Mouse (Mus musculus) stomach, embryonic 14.5 days (tissue): Measurements from ENCODE around the gene Top2a. TPM values are rescaled to one million over a fixed set of nuclear protein-coding genes. Genes with fewer than 3 reads are reported as not detected.

Experiments used
- ATAC-seq: fragments of 200-750 bp; cut with Nextera tagmentation; 2 replicates; pipeline ENCODE4 v1.8.0; 2017; ENCODE audit warnings: low read depth, moderate TSS enrichment; ENCODE audit not compliant: insufficient number of reproducible peaks, insufficient read depth, low FRiP score
- H3K27ac ChIP-seq: fragments of 300-500 bp; sonication (generic); 2 replicates; pipeline ENCODE4 v1.5.1; 2014; ENCODE audit warnings: mild to moderate bottlenecking, low read length, moderate library complexity, mixed read lengths
- H3K27me3 ChIP-seq: fragments of 300-500 bp; sonication (generic); 2 replicates; pipeline ENCODE4 v1.6.1; 2014; ENCODE audit warnings: low read length, control low read depth, mixed read lengths; ENCODE audit not compliant: control insufficient read depth, insufficient read depth
- H3K36me3 ChIP-seq: fragments of 300-500 bp; sonication (generic); 2 replicates; pipeline ENCODE4 v1.6.1; 2014; ENCODE audit warnings: mild to moderate bottlenecking, control low read depth, low read length, moderate library complexity, mixed read lengths; ENCODE audit not compliant: control insufficient read depth, insufficient read depth
- H3K4me1 ChIP-seq: fragments of 300-500 bp; sonication (generic); 2 replicates; pipeline ENCODE4 v1.6.1; 2014; ENCODE audit warnings: low read length, control low read depth, mixed read lengths; ENCODE audit not compliant: control insufficient read depth, insufficient read depth
- H3K4me2 ChIP-seq: fragments of 300-500 bp; sonication (generic); replicated peaks from 2 replicates; pipeline ENCODE4 v1.6.1; 2014; ENCODE audit warnings: low read depth, low read length, control low read depth
- H3K4me3 ChIP-seq: fragments of 300-500 bp; sonication (generic); 2 replicates; pipeline ENCODE4 v1.5.1; 2014; ENCODE audit warnings: low read depth, low read length, control low read depth
- H3K9ac ChIP-seq: fragments of 300-500 bp; sonication (generic); replicated peaks from 2 replicates; pipeline ENCODE4 v1.6.1; 2014; ENCODE audit warnings: low read depth, mild to moderate bottlenecking, control low read depth, low read length, moderate library complexity, mixed read lengths
- H3K9me3 ChIP-seq: fragments of 300-500 bp; sonication (generic); 2 replicates; pipeline ENCODE4 v1.6.1; 2016; ENCODE audit warnings: low read depth, low read length, control low read depth; ENCODE audit not compliant: control insufficient read depth
- WGBS: fragments of 180-500 bp; shearing (Covaris S2); extraction: QIAGEN DNeasy Blood & Tissue Kit; methylation state at CpG from one replicate; pipeline ENCODE4 v1.1.7; 2014; 5-methylcytosine and 5-hydroxymethylcytosine counted together
- polyA plus RNA-seq: library from polyadenylated mRNA; unstranded; fragments of >200 nt; fragmentation: Nextera tagmentation; extraction: Ambion mirVana; gene quantifications from 2 replicates; pipeline ENCODE4 v1.2.1, GENCODE M21; 2014

Top2a gene
- polyA plus RNA-seq, 1 experiment from 2014 or later, result 284 TPM

DNA sequence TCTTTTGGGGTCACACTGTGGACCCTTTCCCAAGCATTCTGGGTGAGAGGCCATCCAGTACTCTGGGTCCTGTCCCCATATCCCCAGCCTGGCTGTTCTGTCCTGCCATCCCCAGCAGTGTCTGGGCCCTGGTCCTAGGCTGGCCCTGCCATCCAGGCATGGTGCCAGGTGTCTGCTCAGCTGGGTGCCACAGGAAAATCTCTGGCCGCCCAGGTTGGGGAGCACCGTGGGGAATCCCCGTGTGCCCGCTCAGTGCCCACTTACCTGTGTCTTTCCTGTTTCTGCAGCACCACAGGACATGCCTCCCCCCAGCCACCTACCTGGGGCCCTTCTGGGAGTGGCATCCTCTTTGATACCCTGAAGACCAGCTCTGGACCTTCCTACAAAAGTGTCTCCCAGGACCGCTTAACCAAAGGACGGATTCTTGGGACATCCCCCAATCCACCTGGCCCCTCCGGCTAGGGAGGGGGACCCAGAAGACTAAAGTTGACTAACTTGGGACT lies 74.0 kb downstream of the Top2a start:
- ATAC-seq, result no peak
- 81% methylated on average over 7 of the region's 7 CpGs for WGBS
- H3K4me3 ChIP-seq, result no peak overlapping the region
- peaks cover 8% of the 10 kb centered on the region for H3K36me3 ChIP-seq
- peaks cover 76% of the 10 kb centered on the region for H3K4me1 ChIP-seq
- H3K4me2 ChIP-seq, result no peak overlapping the region
- no peak overlapping the region for H3K9ac ChIP-seq
- H3K27me3 ChIP-seq, result no peaks in the 10 kb centered on the region
- no peak overlapping the region; the same call in 1 of the 2 replicates for H3K27ac ChIP-seq
- no peaks in the 10 kb centered on the region for H3K9me3 ChIP-seq

GRCm38 (mm10) chr11:98949242-98949957 lies 74.6 kb downstream of the Top2a start:
- Histone ChIP-seq H3K9me3 (no peaks in the 10 kb centered on the region), H3K27me3 (no peaks in the 10 kb centered on the region), H3K9ac (no peak overlapping the region), H3K27ac (no peak overlapping the region), H3K4me3 (no peak overlapping the region), H3K4me2 (no peak overlapping the region), H3K36me3 (peaks cover 8% of the 10 kb centered on the region), H3K4me1 (peaks cover 76% of the 10 kb centered on the region)
- no peak for ATAC-seq
- WGBS, result 54% methylated on average over 12 of the region's 12 CpGs

DNA sequence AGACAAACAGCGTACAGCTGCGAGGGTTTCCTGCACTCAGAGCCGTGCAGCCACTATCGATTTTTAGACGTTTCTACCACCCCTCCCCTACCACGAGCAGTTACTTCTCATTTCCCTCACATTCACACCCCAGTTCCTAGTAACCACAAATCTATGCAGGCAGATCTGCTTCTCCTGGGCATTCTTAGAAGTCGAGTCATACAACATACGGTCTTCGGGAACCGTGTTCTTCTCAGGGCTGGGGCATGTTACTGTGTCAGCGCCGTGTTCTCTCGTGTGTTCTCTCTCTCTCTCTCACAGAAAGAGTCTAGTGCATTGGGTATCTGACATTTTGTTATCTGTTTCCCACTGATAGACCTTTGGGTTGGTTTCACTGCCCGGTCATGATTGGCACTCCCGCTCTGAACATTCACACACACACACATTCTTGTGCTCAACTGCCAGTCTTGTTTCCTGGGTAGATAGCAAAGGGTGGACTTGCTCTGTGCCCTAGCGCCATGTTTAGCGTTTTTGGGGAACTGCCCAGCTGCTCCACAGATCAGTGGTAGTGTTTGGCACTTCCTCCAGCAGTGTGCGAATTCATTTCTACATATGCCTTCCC lies 75.9 kb downstream of the Top2a start:
- Histone ChIP-seq H3K9me3 (no peaks in the 10 kb centered on the region), H3K4me2 (no peak overlapping the region), H3K4me3 (no peak overlapping the region), H3K36me3 (peaks cover 8% of the 10 kb centered on the region), H3K4me1 (peaks cover 78% of the 10 kb centered on the region), H3K27ac (peak overlapping the region; percentile 67; the same call in 1 of the 2 replicates), H3K9ac (0 out of 2 replicates have a peak overlapping the region, but pooled peaks have one; percentile 6), H3K27me3 (no peaks in the 10 kb centered on the region)
- no peak for ATAC-seq
- WGBS, result 51% methylated on average over 18 of the region's 18 CpGs

- no peaks in the 10 kb centered on the region for H3K27me3 ChIP-seq
- no peaks in the 10 kb centered on the region for H3K9me3 ChIP-seq
- H3K4me3 ChIP-seq, result peak overlapping the region; percentile 8; the same call in 1 of the 2 replicates
- peak overlapping the region; percentile 40; the same call in 1 of the 2 replicates for H3K27ac ChIP-seq
- no peak for ATAC-seq
- H3K9ac ChIP-seq, result no peak overlapping the region
- no peak overlapping the region for H3K4me2 ChIP-seq
- peaks cover 85% of the 10 kb centered on the region for H3K4me1 ChIP-seq
- WGBS, result 53% methylated on average over 3 of the region's 3 CpGs
- peaks cover 7% of the 10 kb centered on the region for H3K36me3 ChIP-seq
Observed at GRCm38 (mm10) chr11:98945605-98945977, 78.4 kb downstream of the Top2a start.

GRCm38 (mm10) chr11:98944897-98945604 lies 78.9 kb downstream of the Top2a start:
- Histone ChIP-seq H3K27me3 (no peaks in the 10 kb centered on the region), H3K36me3 (peaks cover 1% of the 10 kb centered on the region), H3K27ac (peak overlapping the region; percentile 96), H3K4me3 (peak overlapping the region; percentile 8; the same call in 1 of the 2 replicates), H3K9ac (no peak overlapping the region; the same call in 1 of the 2 replicates), H3K4me2 (peak overlapping the region; percentile 19; the same call in 1 of the 2 replicates), H3K4me1 (peaks cover 85% of the 10 kb centered on the region), H3K9me3 (no peaks in the 10 kb centered on the region)
- 24% methylated on average over 11 of the region's 11 CpGs for WGBS
- no peak for ATAC-seq

GRCm38 (mm10) chr11:98943741-98944461 lies 80.1 kb downstream of the Top2a start:
- no peaks in the 10 kb centered on the region for H3K9me3 ChIP-seq
- 25% methylated on average over 14 of the region's 14 CpGs for WGBS
- H3K9ac ChIP-seq, result no peak overlapping the region
- peaks cover 87% of the 10 kb centered on the region for H3K4me1 ChIP-seq
- ATAC-seq, result no peak
- no peak overlapping the region for H3K4me3 ChIP-seq
- no peaks in the 10 kb centered on the region for H3K27me3 ChIP-seq
- no peaks in the 10 kb centered on the region for H3K36me3 ChIP-seq
- peak overlapping the region; percentile 20 for H3K4me2 ChIP-seq
- peak overlapping the region; percentile 96; the same call in 1 of the 2 replicates for H3K27ac ChIP-seq
